Mouse (Mus musculus): Measurements from ENCODE around the gene Hk2. TPM values are rescaled to one million over a fixed set of nuclear protein-coding genes. Genes with fewer than 3 reads are reported as not detected.

The Hk2 gene
- polyA plus RNA-seq, 2 experiments, result 3.2 to 5.6 TPM

GRCm38 (mm10) chr6:82759241-82759640 is 15.0 kb downstream of the Hk2 start:
- TF ChIP-seq CTCF (IDR thresholded peaks at IDR 0.05; ENCODE audit: low read depth) (no peak), EP300 (IDR thresholded peaks at IDR 0.05; ENCODE audit: low read depth) (no peak)
- no peak overlapping the region for H3K27ac ChIP-seq
- ATAC-seq (ENCODE audit: insufficient read depth) (no peak), DNase-seq (ENCODE audit: low read depth in 3 of 3, low spot score in 3 of 3) (no peak)
- no peak overlapping the region for H3K4me3 ChIP-seq (ENCODE audit: insufficient read depth in 1 of 2, low read depth in 2 of 2, low read length in 2 of 2)
- peaks cover 13 to 44% of the 10 kb centered on the region in 2 experiments for H3K4me1 ChIP-seq (replicated peaks; ENCODE audit: control insufficient read depth in 2 of 2, insufficient read depth in 2 of 2, low read length in 1 of 2)
- 75% methylated on average over 5 of the region's 5 CpGs for WGBS (ENCODE audit: insufficient replicate concordance)
- H3K27me3 ChIP-seq (ENCODE audit: control insufficient read depth, insufficient read depth, low read length), result no peaks in the 10 kb centered on the region
- no peak overlapping the region for H3K9ac ChIP-seq (replicated peaks)
- H3K36me3 ChIP-seq (replicated peaks; ENCODE audit: control insufficient read depth, insufficient read depth, low read depth), result no peaks in the 10 kb centered on the region
- H3K4me2 ChIP-seq (ENCODE audit: low read depth), result no peak overlapping the region
- H3K9me3 ChIP-seq (ENCODE audit: control insufficient read depth, low read length), result no peaks in the 10 kb centered on the region

- 48% methylated on average over 9 of the region's 9 CpGs for WGBS (ENCODE audit: insufficient replicate concordance)
- H3K4me3 ChIP-seq (ENCODE audit: insufficient read depth in 1 of 2, low read depth in 2 of 2, low read length in 2 of 2), result no peak overlapping the region
- H3K36me3 ChIP-seq (replicated peaks; ENCODE audit: control insufficient read depth, insufficient read depth, low read depth), result no peaks in the 10 kb centered on the region
- no peak for DNase-seq (ENCODE audit: low read depth in 3 of 3, low spot score in 3 of 3)
- peaks cover 0 to 27% of the 10 kb centered on the region in 2 experiments; a peak in 3 of 4 replicates for H3K4me1 ChIP-seq (replicated peaks; ENCODE audit: control insufficient read depth in 2 of 2, insufficient read depth in 2 of 2, low read length in 1 of 2)
- peak; percentile 66; the same call in 1 of the 2 replicates for ATAC-seq (ENCODE audit: insufficient read depth)
- no peaks in the 10 kb centered on the region for H3K9me3 ChIP-seq (ENCODE audit: control insufficient read depth, low read length)
- H3K4me2 ChIP-seq (ENCODE audit: low read depth), result no peak overlapping the region
- no peaks in the 10 kb centered on the region for H3K27me3 ChIP-seq (ENCODE audit: control insufficient read depth, insufficient read depth, low read length)
- no peak overlapping the region for H3K27ac ChIP-seq
- TF ChIP-seq EP300 (IDR thresholded peaks at IDR 0.05; ENCODE audit: low read depth), result no peak
- H3K9ac ChIP-seq (replicated peaks), result no peak overlapping the region; the same call in 1 of the 2 replicates
These were observed 17.4 kb downstream of the Hk2 start for GRCm38 (mm10) chr6:82756799-82757210.

- no peak for ATAC-seq (ENCODE audit: insufficient read depth)
- WGBS (ENCODE audit: insufficient replicate concordance), result 70% methylated on average over 7 of the region's 7 CpGs
These were observed 18.0 kb downstream of the Hk2 start for GRCm38 (mm10) chr6:82756216-82756615.

GRCm38 (mm10) chr6:82755338-82755737 is 18.9 kb downstream of the Hk2 start:
- peaks cover 0 to 21% of the 10 kb centered on the region in 2 experiments; a peak in 2 of 4 replicates for H3K4me1 ChIP-seq (replicated peaks; ENCODE audit: control insufficient read depth in 2 of 2, insufficient read depth in 2 of 2, low read length in 1 of 2)

More at GRCm38 (mm10) chr6:82756216-82756615, 18.0 kb downstream of the Hk2 start:
- no peaks in the 10 kb centered on the region for H3K9me3 ChIP-seq (ENCODE audit: control insufficient read depth, low read length)
- TF ChIP-seq CTCF (IDR thresholded peaks at IDR 0.05; ENCODE audit: low read depth), result no peak
- no peak for TF ChIP-seq EP300 (IDR thresholded peaks at IDR 0.05; ENCODE audit: low read depth)
- no peak for DNase-seq (ENCODE audit: low read depth in 3 of 3, low spot score in 3 of 3)
- no peaks in the 10 kb centered on the region for H3K36me3 ChIP-seq (replicated peaks; ENCODE audit: control insufficient read depth, insufficient read depth, low read depth)
- H3K27me3 ChIP-seq (ENCODE audit: control insufficient read depth, insufficient read depth, low read length), result no peaks in the 10 kb centered on the region
- no peak overlapping the region for H3K9ac ChIP-seq (replicated peaks)
- H3K4me2 ChIP-seq (ENCODE audit: low read depth), result no peak overlapping the region
- H3K27ac ChIP-seq, result no peak overlapping the region
- no peak overlapping the region for H3K4me3 ChIP-seq (ENCODE audit: insufficient read depth in 1 of 2, low read depth in 2 of 2, low read length in 2 of 2)
- H3K4me1 ChIP-seq (replicated peaks; ENCODE audit: control insufficient read depth in 2 of 2, insufficient read depth in 2 of 2, low read length in 1 of 2), result peaks cover 0 to 23% of the 10 kb centered on the region in 2 experiments; a peak in 2 of 4 replicates

GRCm38 (mm10) chr6:82754769-82755168 is 19.5 kb downstream of the Hk2 start:
- Histone ChIP-seq H3K27ac (no peak overlapping the region), H3K4me2 (ENCODE audit: low read depth) (no peak overlapping the region), H3K27me3 (ENCODE audit: control insufficient read depth, insufficient read depth, low read length) (no peaks in the 10 kb centered on the region), H3K9ac (replicated peaks) (no peak overlapping the region), H3K4me3 (ENCODE audit: insufficient read depth in 1 of 2, low read depth in 2 of 2, low read length in 2 of 2) (no peak overlapping the region), H3K9me3 (ENCODE audit: control insufficient read depth, low read length) (no peaks in the 10 kb centered on the region), H3K36me3 (replicated peaks; ENCODE audit: control insufficient read depth, insufficient read depth, low read depth) (no peaks in the 10 kb centered on the region), H3K4me1 (replicated peaks; ENCODE audit: control insufficient read depth in 2 of 2, insufficient read depth in 2 of 2, low read length in 1 of 2) (peaks cover 0 to 21% of the 10 kb centered on the region in 2 experiments; a peak in 2 of 4 replicates)
- no peak for DNase-seq (ENCODE audit: low read depth in 3 of 3, low spot score in 3 of 3)
- TF ChIP-seq EP300 (IDR thresholded peaks at IDR 0.05; ENCODE audit: low read depth) (no peak), CTCF (IDR thresholded peaks at IDR 0.05; ENCODE audit: low read depth) (no peak)
- 76% methylated on average over 6 of the region's 6 CpGs for WGBS (ENCODE audit: insufficient replicate concordance)
- ATAC-seq (ENCODE audit: insufficient read depth), result no peak

More at GRCm38 (mm10) chr6:82755338-82755737, 18.9 kb downstream of the Hk2 start:
- no peaks in the 10 kb centered on the region for H3K9me3 ChIP-seq (ENCODE audit: control insufficient read depth, low read length)
- ATAC-seq (ENCODE audit: insufficient read depth), result no peak
- H3K4me3 ChIP-seq (ENCODE audit: insufficient read depth in 1 of 2, low read depth in 2 of 2, low read length in 2 of 2), result no peak overlapping the region
- H3K4me2 ChIP-seq (ENCODE audit: low read depth), result no peak overlapping the region
- H3K9ac ChIP-seq (replicated peaks), result no peak overlapping the region
- TF ChIP-seq CTCF (IDR thresholded peaks at IDR 0.05; ENCODE audit: low read depth) (peak; percentile 82), EP300 (IDR thresholded peaks at IDR 0.05; ENCODE audit: low read depth) (no peak)
- 43% methylated on average over 2 of the region's 2 CpGs for WGBS (ENCODE audit: insufficient replicate concordance)
- no peak overlapping the region for H3K27ac ChIP-seq
- no peaks in the 10 kb centered on the region for H3K27me3 ChIP-seq (ENCODE audit: control insufficient read depth, insufficient read depth, low read length)
- no peak for DNase-seq (ENCODE audit: low read depth in 3 of 3, low spot score in 3 of 3)
- no peaks in the 10 kb centered on the region for H3K36me3 ChIP-seq (replicated peaks; ENCODE audit: control insufficient read depth, insufficient read depth, low read depth)
